Mouse (Mus musculus): ENCODE measurements at regions not wholly inside any gene's neighbourhood (a gene's known extent, or its start where the extent isn't known, plus 50 kb on each side); places are given as distances from the start of the nearest gene placed in this dataset.

- no peak for DNase-seq
Observed at GRCm38 (mm10) chr5:75248279-75248678, 96.2 kb downstream of the Pdgfra start.

GRCm38 (mm10) chr5:75249671-75250070 lies 97.6 kb downstream of the Pdgfra start:
- DNase-seq, result no peak

- no peak for DNase-seq
Observed at GRCm38 (mm10) chr5:75253349-75253748, 101.3 kb downstream of the Pdgfra start.

GRCm38 (mm10) chr5:75253830-75254229 lies 101.7 kb downstream of the Pdgfra start:
- DNase-seq, result no peak

- DNase-seq, result no peak
Observed at GRCm38 (mm10) chr5:75256186-75256585, 104.1 kb downstream of the Pdgfra start.

- no peak for DNase-seq
Observed at GRCm38 (mm10) chr5:75257067-75257466, 105.0 kb downstream of the Pdgfra start.

GRCm38 (mm10) chr5:75260247-75260646 lies 108.2 kb downstream of the Pdgfra start:
- DNase-seq, result peak; percentile 53

GRCm38 (mm10) chr5:75266111-75266676 lies 114.1 kb downstream of the Pdgfra start:
- DNase-seq, result no peak

GRCm38 (mm10) chr5:75266871-75267270 lies 114.8 kb downstream of the Pdgfra start:
- DNase-seq, result no peak

- no peak for DNase-seq
Observed at GRCm38 (mm10) chr5:75267766-75268165, 115.7 kb downstream of the Pdgfra start.

- DNase-seq, result no peak
Observed at GRCm38 (mm10) chr5:75278041-75278440, 125.9 kb downstream of the Pdgfra start.

- DNase-seq, result no peak
Observed at GRCm38 (mm10) chr5:75279561-75280171, 127.6 kb downstream of the Pdgfra start.

GRCm38 (mm10) chr5:75280698-75281097 lies 128.6 kb downstream of the Pdgfra start:
- DNase-seq, result no peak

GRCm38 (mm10) chr5:75281510-75281909 lies 129.4 kb downstream of the Pdgfra start:
- DNase-seq, result no peak

GRCm38 (mm10) chr5:75282617-75283016 lies 130.5 kb downstream of the Pdgfra start:
- no peak for DNase-seq

GRCm38 (mm10) chr5:75283841-75284240 lies 131.7 kb downstream of the Pdgfra start:
- DNase-seq, result no peak

GRCm38 (mm10) chr5:75285950-75286349 lies 133.9 kb downstream of the Pdgfra start:
- no peak for DNase-seq

GRCm38 (mm10) chr5:75295676-75296075 lies 143.6 kb downstream of the Pdgfra start:
- no peak for DNase-seq

GRCm38 (mm10) chr5:75312897-75313296 lies 160.8 kb downstream of the Pdgfra start:
- DNase-seq, result no peak

- DNase-seq, result no peak
Observed at GRCm38 (mm10) chr5:75315956-75316355, 163.9 kb downstream of the Pdgfra start.

- no peak for DNase-seq
Observed at GRCm38 (mm10) chr5:75320536-75320935, 168.4 kb downstream of the Pdgfra start.

- DNase-seq, result no peak
Observed at GRCm38 (mm10) chr5:75334050-75334449, 182.0 kb downstream of the Pdgfra start.

- no peak for DNase-seq
Observed at GRCm38 (mm10) chr5:75336454-75336853, 184.4 kb downstream of the Pdgfra start.

- DNase-seq, result no peak
Observed at GRCm38 (mm10) chr5:75338439-75338838, 186.3 kb downstream of the Pdgfra start.

GRCm38 (mm10) chr5:75342599-75342998 lies 190.5 kb downstream of the Pdgfra start:
- no peak for DNase-seq
